Mouse (Mus musculus): ENCODE measurements around the gene Mecom. TPM values are rescaled to one million over a fixed set of nuclear protein-coding genes. Genes with fewer than 3 reads are reported as not detected.
A peak's percentile ranks its signal among the peaks of the same experiment; 100 is the strongest.

Mecom gene
- polyA plus RNA-seq, 1 experiment from 2014 or later, result 7.0 TPM

GRCm38 (mm10) chr3:30207886-30208285 lies 339.9 kb downstream of the Mecom start:
- Histone ChIP-seq H3K4me1 (ENCODE audit: control insufficient read depth, insufficient read depth, low read depth, low read length) (no peaks in the 10 kb centered on the region), H3K4me2 (ENCODE audit: low read length) (peak overlapping the region; percentile 44), H3K36me3 (ENCODE audit: control insufficient read depth, insufficient read depth, low read length) (no peaks in the 10 kb centered on the region), H3K9ac (ENCODE audit: low read depth, low read length) (no peak overlapping the region), H3K9me3 (ENCODE audit: control insufficient read depth, low read length) (no peaks in the 10 kb centered on the region), H3K4me3 (ENCODE audit: low read length) (peak overlapping the region; percentile 0; the same call in 1 of the 2 replicates), H3K27ac (ENCODE audit: low read depth, low read length) (no peak overlapping the region; the same call in 1 of the 2 replicates), H3K27me3 (replicated peaks; ENCODE audit: control insufficient read depth, insufficient read depth, low read length) (0 out of 2 replicates have a peak, but pooled peaks cover 2% of the 10 kb centered on the region)
- ATAC-seq, result peak; percentile 79
- 14% methylated on average over 8 of the region's 8 CpGs for WGBS

- Histone ChIP-seq H3K36me3 (ENCODE audit: control insufficient read depth, insufficient read depth, low read length) (no peaks in the 10 kb centered on the region), H3K4me1 (ENCODE audit: control insufficient read depth, insufficient read depth, low read depth, low read length) (no peaks in the 10 kb centered on the region), H3K27ac (ENCODE audit: low read depth, low read length) (no peak overlapping the region; the same call in 1 of the 2 replicates), H3K9me3 (ENCODE audit: control insufficient read depth, low read length) (no peaks in the 10 kb centered on the region), H3K4me3 (ENCODE audit: low read length) (peak overlapping the region; percentile 0; the same call in 1 of the 2 replicates), H3K9ac (ENCODE audit: low read depth, low read length) (no peak overlapping the region), H3K4me2 (ENCODE audit: low read length) (peak overlapping the region; percentile 44), H3K27me3 (replicated peaks; ENCODE audit: control insufficient read depth, insufficient read depth, low read length) (0 out of 2 replicates have a peak, but pooled peaks cover 2% of the 10 kb centered on the region)
- 31% methylated on average over 5 of the region's 5 CpGs for WGBS
- ATAC-seq, result peak; percentile 92
These were observed 340.4 kb downstream of the Mecom start for GRCm38 (mm10) chr3:30207431-30207830.

- Histone ChIP-seq H3K4me1 (ENCODE audit: control insufficient read depth, insufficient read depth, low read depth, low read length) (no peaks in the 10 kb centered on the region), H3K4me3 (ENCODE audit: low read length) (no peak overlapping the region), H3K4me2 (ENCODE audit: low read length) (no peak overlapping the region), H3K27me3 (replicated peaks; ENCODE audit: control insufficient read depth, insufficient read depth, low read length) (0 out of 2 replicates have a peak, but pooled peaks cover 2% of the 10 kb centered on the region), H3K27ac (ENCODE audit: low read depth, low read length) (no peak overlapping the region), H3K9ac (ENCODE audit: low read depth, low read length) (no peak overlapping the region), H3K36me3 (ENCODE audit: control insufficient read depth, insufficient read depth, low read length) (no peaks in the 10 kb centered on the region), H3K9me3 (ENCODE audit: control insufficient read depth, low read length) (no peaks in the 10 kb centered on the region)
- WGBS, result 75% methylated on average over 8 of the region's 8 CpGs
- ATAC-seq, result no peak
These were observed 341.7 kb downstream of the Mecom start for GRCm38 (mm10) chr3:30206123-30206522.

- Histone ChIP-seq H3K9me3 (ENCODE audit: control insufficient read depth, low read length) (no peaks in the 10 kb centered on the region), H3K36me3 (ENCODE audit: control insufficient read depth, insufficient read depth, low read length) (no peaks in the 10 kb centered on the region)
These were observed 344.0 kb downstream of the Mecom start for GRCm38 (mm10) chr3:30203764-30204163.

GRCm38 (mm10) chr3:30198854-30199253 lies 349.0 kb downstream of the Mecom start:
- Histone ChIP-seq H3K36me3 (ENCODE audit: control insufficient read depth, insufficient read depth, low read length) (no peaks in the 10 kb centered on the region), H3K27ac (ENCODE audit: low read depth, low read length) (no peak overlapping the region), H3K27me3 (replicated peaks; ENCODE audit: control insufficient read depth, insufficient read depth, low read length) (no peaks in the 10 kb centered on the region), H3K4me2 (ENCODE audit: low read length) (no peak overlapping the region), H3K9me3 (ENCODE audit: control insufficient read depth, low read length) (no peaks in the 10 kb centered on the region), H3K4me3 (ENCODE audit: low read length) (no peak overlapping the region), H3K4me1 (ENCODE audit: control insufficient read depth, insufficient read depth, low read depth, low read length) (no peaks in the 10 kb centered on the region), H3K9ac (ENCODE audit: low read depth, low read length) (no peak overlapping the region)
- WGBS, result 64% methylated on average over 2 of the region's 2 CpGs
- ATAC-seq, result no peak

More at GRCm38 (mm10) chr3:30203764-30204163, 344.0 kb downstream of the Mecom start:
- H3K27me3 ChIP-seq (replicated peaks; ENCODE audit: control insufficient read depth, insufficient read depth, low read length), result no peaks in the 10 kb centered on the region
- H3K4me3 ChIP-seq (ENCODE audit: low read length), result no peak overlapping the region
- no peaks in the 10 kb centered on the region for H3K4me1 ChIP-seq (ENCODE audit: control insufficient read depth, insufficient read depth, low read depth, low read length)
- WGBS, result 77% methylated on average over 2 of the region's 2 CpGs
- no peak overlapping the region for H3K9ac ChIP-seq (ENCODE audit: low read depth, low read length)
- no peak for ATAC-seq
- H3K27ac ChIP-seq (ENCODE audit: low read depth, low read length), result no peak overlapping the region
- H3K4me2 ChIP-seq (ENCODE audit: low read length), result no peak overlapping the region

- H3K36me3 ChIP-seq (ENCODE audit: control insufficient read depth, insufficient read depth, low read length), result no peaks in the 10 kb centered on the region
- 82% methylated on average over 5 of the region's 5 CpGs for WGBS
- H3K27ac ChIP-seq (ENCODE audit: low read depth, low read length), result no peak overlapping the region
- no peak overlapping the region for H3K4me2 ChIP-seq (ENCODE audit: low read length)
- no peak overlapping the region for H3K9ac ChIP-seq (ENCODE audit: low read depth, low read length)
- H3K4me1 ChIP-seq (ENCODE audit: control insufficient read depth, insufficient read depth, low read depth, low read length), result no peaks in the 10 kb centered on the region
- no peak for ATAC-seq
- no peaks in the 10 kb centered on the region for H3K9me3 ChIP-seq (ENCODE audit: control insufficient read depth, low read length)
- H3K4me3 ChIP-seq (ENCODE audit: low read length), result no peak overlapping the region
- H3K27me3 ChIP-seq (replicated peaks; ENCODE audit: control insufficient read depth, insufficient read depth, low read length), result no peaks in the 10 kb centered on the region
These were observed 349.6 kb downstream of the Mecom start for GRCm38 (mm10) chr3:30198227-30198626.

- H3K9me3 ChIP-seq (ENCODE audit: control insufficient read depth, low read length), result no peaks in the 10 kb centered on the region
- no peak for ATAC-seq
- WGBS, result 94% methylated on average over 3 of the region's 3 CpGs
- no peak overlapping the region for H3K9ac ChIP-seq (ENCODE audit: low read depth, low read length)
- H3K27ac ChIP-seq (ENCODE audit: low read depth, low read length), result no peak overlapping the region
- no peaks in the 10 kb centered on the region for H3K4me1 ChIP-seq (ENCODE audit: control insufficient read depth, insufficient read depth, low read depth, low read length)
- H3K36me3 ChIP-seq (ENCODE audit: control insufficient read depth, insufficient read depth, low read length), result no peaks in the 10 kb centered on the region
- no peaks in the 10 kb centered on the region for H3K27me3 ChIP-seq (replicated peaks; ENCODE audit: control insufficient read depth, insufficient read depth, low read length)
- no peak overlapping the region for H3K4me3 ChIP-seq (ENCODE audit: low read length)
- H3K4me2 ChIP-seq (ENCODE audit: low read length), result no peak overlapping the region
These were observed 352.6 kb downstream of the Mecom start for GRCm38 (mm10) chr3:30195186-30195585.

GRCm38 (mm10) chr3:30192294-30193007 lies 355.4 kb downstream of the Mecom start:
- no peak for ATAC-seq
- H3K4me3 ChIP-seq (ENCODE audit: low read length), result no peak overlapping the region
- no peak overlapping the region for H3K27ac ChIP-seq (ENCODE audit: low read depth, low read length)
- H3K9me3 ChIP-seq (ENCODE audit: control insufficient read depth, low read length), result no peaks in the 10 kb centered on the region
- H3K36me3 ChIP-seq (ENCODE audit: control insufficient read depth, insufficient read depth, low read length), result no peaks in the 10 kb centered on the region
- 59% methylated on average over 12 of the region's 12 CpGs for WGBS
- no peak overlapping the region for H3K4me2 ChIP-seq (ENCODE audit: low read length)
- H3K27me3 ChIP-seq (replicated peaks; ENCODE audit: control insufficient read depth, insufficient read depth, low read length), result no peaks in the 10 kb centered on the region
- H3K4me1 ChIP-seq (ENCODE audit: control insufficient read depth, insufficient read depth, low read depth, low read length), result no peaks in the 10 kb centered on the region
- H3K9ac ChIP-seq (ENCODE audit: low read depth, low read length), result no peak overlapping the region

GRCm38 (mm10) chr3:30189325-30189724 lies 358.5 kb downstream of the Mecom start:
- Histone ChIP-seq H3K4me2 (ENCODE audit: low read length) (no peak overlapping the region), H3K27me3 (replicated peaks; ENCODE audit: control insufficient read depth, insufficient read depth, low read length) (no peaks in the 10 kb centered on the region), H3K4me3 (ENCODE audit: low read length) (no peak overlapping the region), H3K9me3 (ENCODE audit: control insufficient read depth, low read length) (no peaks in the 10 kb centered on the region), H3K9ac (ENCODE audit: low read depth, low read length) (no peak overlapping the region), H3K36me3 (ENCODE audit: control insufficient read depth, insufficient read depth, low read length) (no peaks in the 10 kb centered on the region), H3K27ac (ENCODE audit: low read depth, low read length) (no peak overlapping the region), H3K4me1 (ENCODE audit: control insufficient read depth, insufficient read depth, low read depth, low read length) (no peaks in the 10 kb centered on the region)
- 81% methylated on average over 2 of the region's 2 CpGs for WGBS
- no peak for ATAC-seq
